Comparison of ENCODE assay signal across 9 mouse cellular contexts in the genomic region with DNA sequence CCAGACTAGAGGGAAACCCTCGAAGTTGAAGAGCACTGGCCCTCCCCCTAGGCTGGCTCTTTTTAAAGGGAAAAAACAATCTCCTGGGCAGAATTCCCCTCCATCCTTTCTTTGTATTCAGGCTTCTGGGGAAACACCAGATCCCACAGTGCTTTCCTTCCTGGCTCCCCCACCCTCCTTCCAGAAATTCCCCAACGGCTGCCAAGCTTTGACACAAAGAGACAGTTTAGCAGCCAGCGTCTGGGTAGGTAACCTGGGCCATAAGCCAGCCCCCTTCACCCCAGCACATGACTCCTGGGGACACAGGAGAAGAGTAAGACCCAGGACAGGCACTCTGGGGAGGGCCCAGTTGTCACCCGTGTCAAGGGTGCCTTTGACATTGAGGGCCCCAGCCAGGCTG. TPM values are rescaled to one million over a fixed set of nuclear protein-coding genes. Genes with fewer than 3 reads are reported as not detected.
A peak's percentile ranks its signal among the peaks of the same experiment; 100 is the strongest.
DNase-seq lines count a peak whose midpoint lies in the region; ATAC-seq and TF ChIP-seq lines count a peak whose summit lies in the region.
"Had no signal": no experiment of that assay in that cellular context is flagged by ENCODE, and none has a peak within 500 bp of the region (broad histone marks: within the 10 kb centered on the region; RNA-seq: fewer than 3 reads in every experiment).

No protein-coding gene starts in this region.

- H3K4me1 ChIP-seq in brown adipose tissue, adult 24 weeks (ENCODE audit: control insufficient read depth, insufficient read depth, insufficient read length, low read length): peaks cover 49% of the 10 kb centered on the region
- H3K4me1 ChIP-seq in heart, postnatal 0 days (ENCODE audit: control insufficient read depth, insufficient read depth): peaks cover 2% of the 10 kb centered on the region
- peaks cover 29% of the 10 kb centered on the region for H3K4me1 ChIP-seq in limb, embryonic 12.5 days (replicated peaks)

- H3K27ac ChIP-seq in brown adipose tissue, adult 24 weeks (replicated peaks; ENCODE audit: low read depth, low read length): peak overlapping the region; percentile 50
- H3K27ac ChIP-seq in heart, postnatal 0 days (ENCODE audit: low read depth): peak overlapping the region; percentile 65
- 0 out of 2 replicates have a peak overlapping the region, but pooled peaks have one; percentile 23 for H3K27ac ChIP-seq in limb, embryonic 12.5 days

- peak; percentile 69; the same call in 1 of the 2 replicates for TF ChIP-seq EP300 in heart, postnatal 0 days (IDR thresholded peaks at IDR 0.05; ENCODE audit: low read depth)

- DNase-seq in gastrocnemius, adult 18-20 months (ENCODE audit: low spot score): peak; percentile 9
- DNase-seq in gastrocnemius, postnatal 36 days: no peak
- peak; percentile 51 for DNase-seq in heart, postnatal 0 days (ENCODE audit: low spot score)
- no peak for DNase-seq in left cerebral cortex, adult 11 months (ENCODE audit: low spot score)
- no peak for DNase-seq in embryo, embryonic 9.5 days (ENCODE audit: extremely low spot score)
- no peak for DNase-seq in spleen, postnatal 10 days (ENCODE audit: low spot score in 2 of 2)
- DNase-seq: left cerebral cortex, postnatal 4 days had no signal

- ATAC-seq in heart, postnatal 0 days (ENCODE audit: insufficient read depth, low read depth): no peak
- ATAC-seq in limb, embryonic 12.5 days (ENCODE audit: insufficient number of reproducible peaks, insufficient read depth, low FRiP score, low TSS enrichment, low read depth): no peak

- no peak overlapping the region for H3K9ac ChIP-seq in heart, postnatal 0 days (replicated peaks; ENCODE audit: low read depth, low read length)
- H3K9ac ChIP-seq in limb, embryonic 12.5 days (replicated peaks): no peak overlapping the region

- intact Hi-C loops in gastrocnemius, postnatal 36 days (cut with DNase I): no loop called here

- H3K4me3 ChIP-seq in brown adipose tissue, adult 24 weeks (ENCODE audit: insufficient read depth, low read depth, low read length): no peak overlapping the region
- H3K4me3 ChIP-seq in heart, postnatal 0 days (ENCODE audit: low read depth, low read length): no peak overlapping the region
- H3K4me3 ChIP-seq in limb, embryonic 12.5 days (replicated peaks): no peak overlapping the region

- no peak for TF ChIP-seq CTCF in heart, postnatal 0 days (IDR thresholded peaks at IDR 0.05; ENCODE audit: low read depth)

- no peaks in the 10 kb centered on the region for H3K9me3 ChIP-seq in heart, postnatal 0 days (replicated peaks; ENCODE audit: control insufficient read depth, low read length)
- no peaks in the 10 kb centered on the region for H3K9me3 ChIP-seq in limb, embryonic 12.5 days

- no peaks in the 10 kb centered on the region for H3K27me3 ChIP-seq in heart, postnatal 0 days (ENCODE audit: control insufficient read depth, insufficient read depth, low read length)
- H3K27me3 ChIP-seq in limb, embryonic 12.5 days: no peaks in the 10 kb centered on the region

- no peak overlapping the region for H3K4me2 ChIP-seq in heart, postnatal 0 days (ENCODE audit: low read depth, low read length)
- no peak overlapping the region for H3K4me2 ChIP-seq in limb, embryonic 12.5 days

- 19% methylated on average over 4 of the region's 4 CpGs for WGBS in heart, postnatal 0 days
- 63% methylated on average over 4 of the region's 4 CpGs for WGBS in limb, embryonic 12.5 days

- H3K36me3 ChIP-seq in heart, postnatal 0 days (replicated peaks; ENCODE audit: control insufficient read depth, insufficient read depth, low read length): no peaks in the 10 kb centered on the region
- no peaks in the 10 kb centered on the region for H3K36me3 ChIP-seq in limb, embryonic 12.5 days

RNA-seq across cellular contexts. Expression of gene Ralb, which starts 4.0 kb away (rescaled TPM):
- total RNA-seq in gastrocnemius, adult 18-20 months (2021): 1 to 10 TPM; 6.6 to 9.4 TPM
- total RNA-seq in gastrocnemius, postnatal 36 days (2021): 1 to 10 TPM; 7.6 to 9.5 TPM
- 30.2 and 32.3 TPM in 2 replicates for polyA plus RNA-seq in brown adipose tissue, adult 24 weeks (2012; ENCODE audit: insufficient read depth, insufficient read length, missing spikeins)
- total RNA-seq in heart, postnatal 0 days (2014; rRNA removed; ENCODE audit: low replicate concordance): 74.4 and 86.2 TPM in 2 replicates
- 86.0 and 91.0 TPM in 2 replicates for polyA plus RNA-seq in heart, postnatal 0 days (2015; fragmentation: Nextera tagmentation; extraction: Ambion mirVana)
- polyA plus RNA-seq in limb, embryonic 12.5 days (2016; fragmentation: Nextera tagmentation; extraction: Ambion mirVana): 112 TPM in 2 replicates

RNA-seq across cellular contexts. Expression of gene Tmem185b, which starts 17.4 kb away (rescaled TPM):
- 1 to 10 TPM; 4.5 to 5.9 TPM for total RNA-seq in gastrocnemius, adult 18-20 months (2021)
- 1 to 10 TPM; 3.5 to 4.0 TPM for total RNA-seq in gastrocnemius, postnatal 36 days (2021)
- 5.9 and 7.3 TPM in 2 replicates for polyA plus RNA-seq in brown adipose tissue, adult 24 weeks (2012; ENCODE audit: insufficient read depth, insufficient read length, missing spikeins)
- 28.5 and 30.5 TPM in 2 replicates for total RNA-seq in heart, postnatal 0 days (2014; rRNA removed; ENCODE audit: low replicate concordance)
- polyA plus RNA-seq in heart, postnatal 0 days (2015; fragmentation: Nextera tagmentation; extraction: Ambion mirVana): 18.7 and 20.7 TPM in 2 replicates
- polyA plus RNA-seq in limb, embryonic 12.5 days (2016; fragmentation: Nextera tagmentation; extraction: Ambion mirVana): 23.2 and 24.7 TPM in 2 replicates

Comparison
In these comparisons a context has a peak if more than half of its experiments do, and no peak if none do; other contexts are left out.
1. DNase-seq: peak in gastrocnemius, adult 18-20 months (single experiment) and heart, postnatal 0 days (single experiment); none in gastrocnemius, postnatal 36 days (0 of 2), left cerebral cortex, adult 11 months (single experiment), embryo, embryonic 9.5 days (single experiment) and spleen, postnatal 10 days (0 of 2).
2. Peak in every context shown above with its lines, with median percentiles within 50 percentile points of each other: H3K27ac ChIP-seq.